Mouse (Mus musculus) embryonic stem cell, embryonic (primary cell): Measurements from ENCODE around the gene Gjb4.

Experiments used
- CTCF ChIA-PET, 4 experiments: fragments of 300-600 bp in 2 of 4; fragments of 350-600 bp in 2 of 4; sonication (Branson Sonifier 250); formaldehyde crosslinking; loops; one replicate each; lab custom pipeline; 2022; ENCODE audit warnings: inconsistent platforms in 2 of 4; lab: Charles Lee
- POLR2A ChIA-PET, 4 experiments: fragments of 300-600 bp in 2 of 4; fragments of 350-600 bp in 2 of 4; sonication (Branson Sonifier 250); formaldehyde crosslinking; loops; one replicate each; lab custom pipeline; 2022; ENCODE audit warnings: antibody characterized with exemption in 4 of 4, inconsistent platforms in 1 of 4; lab: Charles Lee

Gene Gjb4

GRCm38 (mm10) chr4:127329046-127329445 lies 24.8 kb downstream of the Gjb4 start:
- ChIA-PET POLR2A (interaction anchor here (0.6 to 18.2 kb wide), 37 partner anchors 10 to 1729 kb away, joined by 3 to 402 read pairs (median 5); partner anchors contain the start of genes Gja4 (in 3 of the 4), Gjb5 (in 3 of the 4), Gjb4 (in 2 of the 4) and Psmb2 (in 1 of the 4)), CTCF (interaction anchor here (0.6 to 4.0 kb wide), 14 partner anchors 12 to 384 kb away, joined by 3 to 26 read pairs (median 3); no protein-coding TSS in a partner anchor)

- POLR2A ChIA-PET: interaction anchor here in 3 of 4 experiments (0.6 to 18.2 kb wide), 25 partner anchors 14 to 161 kb away, joined by 3 to 402 read pairs (median 4); partner anchors contain the start of genes Gjb5 (in 3 of the 3), Gja4 (in 2 of the 3) and Gjb4 (in 2 of the 3)
- CTCF ChIA-PET: interaction anchor here in 3 of 4 experiments (0.6 to 4.0 kb wide), 11 partner anchors 12 to 383 kb away, joined by 3 to 26 read pairs (median 3); partner anchors contain the start of gene Gjb5 (in 1 of the 3)
Observed at GRCm38 (mm10) chr4:127328378-127328777, 25.5 kb downstream of the Gjb4 start.

- POLR2A ChIA-PET: interaction anchor here in 3 of 4 experiments (0.6 to 18.2 kb wide), 25 partner anchors 8 to 307 kb away, joined by 3 to 402 read pairs (median 4); partner anchors contain the start of genes Gjb5 (in 3 of the 3), Gjb4 (in 2 of the 3), Sfpq (in 1 of the 3) and Smim12 (in 1 of the 3)
- CTCF ChIA-PET: interaction anchor here in 3 of 4 experiments (0.6 to 3.8 kb wide), 5 partner anchors 17 to 92 kb away, joined by 3 to 12 read pairs (median 4); no protein-coding TSS in a partner anchor
Observed at GRCm38 (mm10) chr4:127327749-127328148, 26.1 kb downstream of the Gjb4 start.

GRCm38 (mm10) chr4:127327258-127327657 lies 26.6 kb downstream of the Gjb4 start:
- CTCF ChIA-PET: interaction anchor here in 3 of 4 experiments (0.6 to 3.8 kb wide), 6 partner anchors 18 to 770 kb away, joined by 3 to 12 read pairs (median 4); no protein-coding TSS in a partner anchor
- POLR2A ChIA-PET: interaction anchor here in 3 of 4 experiments (0.6 to 18.2 kb wide), 24 partner anchors 8 to 837 kb away, joined by 3 to 402 read pairs (median 5); partner anchors contain the start of genes Gjb4 (in 2 of the 3), Gjb5 (in 2 of the 3), Gja4 (in 1 of the 3) and Psmb2 (in 1 of the 3)

- ChIA-PET POLR2A (interaction anchor here (0.8 to 18.2 kb wide), 26 partner anchors 8 to 648 kb away, joined by 3 to 402 read pairs (median 4); partner anchors contain the start of genes Gja4 (in 2 of the 4), Gjb4 (in 2 of the 4), Gjb5 (in 2 of the 4) and Psmb2 (in 1 of the 4)), CTCF (interaction anchor here (0.6 to 2.3 kb wide), 21 partner anchors 9 to 101 kb away, joined by 3 to 14 read pairs (median 4); partner anchors contain the start of genes Gjb5 (in 2 of the 4) and Gja4 (in 1 of the 4))
Observed at GRCm38 (mm10) chr4:127325276-127325675, 28.6 kb downstream of the Gjb4 start.

- CTCF ChIA-PET: interaction anchor here (0.5 to 2.4 kb wide), 25 partner anchors 10 to 250 kb away, joined by 3 to 14 read pairs (median 4); partner anchors contain the start of genes Gja4 (in 3 of the 4) and Gjb5 (in 1 of the 4)
Observed at GRCm38 (mm10) chr4:127324759-127325158, 29.1 kb downstream of the Gjb4 start.

GRCm38 (mm10) chr4:127324296-127324695 lies 29.6 kb downstream of the Gjb4 start:
- ChIA-PET POLR2A (interaction anchor here (0.6 to 18.2 kb wide), 26 partner anchors 10 to 303 kb away, joined by 3 to 402 read pairs (median 4); partner anchors contain the start of genes Gja4 (in 2 of the 4), Gjb4 (in 2 of the 4), Gjb5 (in 2 of the 4) and Sfpq (in 1 of the 4)), CTCF (interaction anchor here (0.5 to 2.4 kb wide), 28 partner anchors 9 to 583 kb away, joined by 3 to 14 read pairs (median 5); partner anchors contain the start of genes Gja4 (in 3 of the 4) and Smim12 (in 1 of the 4))

More at GRCm38 (mm10) chr4:127324759-127325158, 29.1 kb downstream of the Gjb4 start:
- POLR2A ChIA-PET: interaction anchor here in 3 of 4 experiments (0.6 to 18.2 kb wide), 23 partner anchors 9 to 647 kb away, joined by 3 to 402 read pairs (median 5); partner anchors contain the start of genes Gja4 (in 2 of the 3), Gjb4 (in 2 of the 3), Gjb5 (in 2 of the 3) and Psmb2 (in 1 of the 3)

- POLR2A ChIA-PET: interaction anchor here (0.6 to 18.2 kb wide), 26 partner anchors 8 to 303 kb away, joined by 3 to 402 read pairs (median 4); partner anchors contain the start of genes Gja4 (in 2 of the 4), Gjb4 (in 2 of the 4), Gjb5 (in 2 of the 4) and Sfpq (in 1 of the 4)
- CTCF ChIA-PET: interaction anchor here (0.6 to 2.4 kb wide), 23 partner anchors 9 to 582 kb away, joined by 3 to 14 read pairs (median 5); partner anchors contain the start of genes Gja4 (in 3 of the 4) and Smim12 (in 1 of the 4)
Observed at GRCm38 (mm10) chr4:127323651-127324050, 30.2 kb downstream of the Gjb4 start.

- ChIA-PET CTCF (interaction anchor here in 3 of 4 experiments (0.6 to 2.6 kb wide), 6 partner anchors 26 to 82 kb away, joined by 3 to 10 read pairs (median 6); no protein-coding TSS in a partner anchor), POLR2A (interaction anchor here in 2 of 4 experiments (0.6 to 1.2 kb wide), 4 partner anchors 8 to 793 kb away, joined by 3 to 15 read pairs (median 3); partner anchors contain the start of gene Clspn (in 1 of the 2))
Observed at GRCm38 (mm10) chr4:127319613-127320012, 34.3 kb downstream of the Gjb4 start.

GRCm38 (mm10) chr4:127317143-127317542 lies 36.7 kb downstream of the Gjb4 start:
- ChIA-PET POLR2A (interaction anchor here in 2 of 4 experiments (0.7 to 1.3 kb wide), 3 partner anchors 9 to 79 kb away, joined by 3 to 5 read pairs (median 4); no protein-coding TSS in a partner anchor), CTCF (interaction anchor here (0.6 to 1.9 kb wide), 9 partner anchors 9 to 220 kb away, joined by 3 to 9 read pairs (median 4); partner anchors contain the start of genes Gjb5 (in 1 of the 4) and Smim12 (in 1 of the 4))

GRCm38 (mm10) chr4:127315753-127316152 lies 38.1 kb downstream of the Gjb4 start:
- ChIA-PET POLR2A (interaction anchor here in 1 of 4 experiments (1.1 to 3.0 kb wide), 3 partner anchors 9 to 29 kb away, joined by 3 to 15 read pairs (median 3); no protein-coding TSS in a partner anchor), CTCF (interaction anchor here in 3 of 4 experiments (0.6 to 2.8 kb wide), 5 partner anchors 48 to 72 kb away, joined by 3 to 18 read pairs (median 4); partner anchors contain the start of gene Smim12 (in 1 of the 3))

- POLR2A ChIA-PET: interaction anchor here in 3 of 4 experiments (0.5 to 3.0 kb wide), 30 partner anchors 10 to 637 kb away, joined by 3 to 24 read pairs (median 4); partner anchors contain the start of genes Smim12 (in 3 of the 3), Gjb3 (in 2 of the 3), Gjb4 (in 1 of the 3) and Gjb5 (in 1 of the 3)
- CTCF ChIA-PET: interaction anchor here (0.5 to 2.8 kb wide), 31 partner anchors 8 to 769 kb away, joined by 3 to 18 read pairs (median 4); partner anchors contain the start of genes Gjb5 (in 1 of the 4) and Smim12 (in 1 of the 4)
Observed at GRCm38 (mm10) chr4:127314585-127314984, 39.3 kb downstream of the Gjb4 start.

GRCm38 (mm10) chr4:127313861-127314260 lies 40.0 kb downstream of the Gjb4 start, which contains the start of gene Gja4:
Gene Gja4, minus strand, starts transcription at chr4:127314039.
- CTCF ChIA-PET: interaction anchor here (0.5 to 2.8 kb wide), 45 partner anchors 8 to 1193 kb away, joined by 3 to 18 read pairs (median 4); partner anchors contain the start of genes Smim12 (in 2 of the 4) and Gjb5 (in 1 of the 4)
- POLR2A ChIA-PET: interaction anchor here in 3 of 4 experiments (0.5 to 3.0 kb wide), 42 partner anchors 11 to 1875 kb away, joined by 3 to 24 read pairs (median 4); partner anchors contain the start of genes Smim12 (in 3 of the 3), Gjb3 (in 2 of the 3), Gjb4 (in 1 of the 3) and Gjb5 (in 1 of the 3)

GRCm38 (mm10) chr4:127312349-127312748 lies 41.5 kb downstream of the Gjb4 start:
- ChIA-PET CTCF (interaction anchor here in 3 of 4 experiments (1.0 to 2.5 kb wide), 5 partner anchors 12 to 62 kb away, joined by 3 to 11 read pairs (median 3); no protein-coding TSS in a partner anchor), POLR2A (interaction anchor here in 1 of 4 experiments (1.5 to 2.7 kb wide), 2 partner anchors 13 to 107 kb away, joined by 3 to 24 read pairs; no protein-coding TSS in a partner anchor)

GRCm38 (mm10) chr4:127311561-127311960 lies 42.3 kb downstream of the Gjb4 start:
- ChIA-PET POLR2A (no interaction called here), CTCF (interaction anchor here in 2 of 4 experiments (0.6 to 1.2 kb wide), 3 partner anchors 61 to 224 kb away, joined by 3 to 5 read pairs (median 4); no protein-coding TSS in a partner anchor)

- POLR2A ChIA-PET: no interaction called here
- CTCF ChIA-PET: no interaction called here
Observed at GRCm38 (mm10) chr4:127306915-127307314, 47.0 kb downstream of the Gjb4 start.
